Mouse (Mus musculus) spleen, adult 2 months (tissue): Measurements from ENCODE around the gene Anapc11.

Experiments
- CTCF ChIP-seq: fragments of 200-500 bp; IDR thresholded peaks from 2 replicates; pipeline ENCODE4 v1.5.1; 2011; ENCODE audit warnings: mild to moderate bottlenecking, inconsistent platforms; ENCODE audit not compliant: insufficient read depth, insufficient read length, insufficient replicate concordance; ENCODE audit errors: extremely low read depth
- POLR2A ChIP-seq: fragments of 200-500 bp; IDR thresholded peaks from 2 replicates; pipeline ENCODE4 v1.6.1; 2011; ENCODE audit warnings: low read depth, low read length, inconsistent platforms

DNA sequence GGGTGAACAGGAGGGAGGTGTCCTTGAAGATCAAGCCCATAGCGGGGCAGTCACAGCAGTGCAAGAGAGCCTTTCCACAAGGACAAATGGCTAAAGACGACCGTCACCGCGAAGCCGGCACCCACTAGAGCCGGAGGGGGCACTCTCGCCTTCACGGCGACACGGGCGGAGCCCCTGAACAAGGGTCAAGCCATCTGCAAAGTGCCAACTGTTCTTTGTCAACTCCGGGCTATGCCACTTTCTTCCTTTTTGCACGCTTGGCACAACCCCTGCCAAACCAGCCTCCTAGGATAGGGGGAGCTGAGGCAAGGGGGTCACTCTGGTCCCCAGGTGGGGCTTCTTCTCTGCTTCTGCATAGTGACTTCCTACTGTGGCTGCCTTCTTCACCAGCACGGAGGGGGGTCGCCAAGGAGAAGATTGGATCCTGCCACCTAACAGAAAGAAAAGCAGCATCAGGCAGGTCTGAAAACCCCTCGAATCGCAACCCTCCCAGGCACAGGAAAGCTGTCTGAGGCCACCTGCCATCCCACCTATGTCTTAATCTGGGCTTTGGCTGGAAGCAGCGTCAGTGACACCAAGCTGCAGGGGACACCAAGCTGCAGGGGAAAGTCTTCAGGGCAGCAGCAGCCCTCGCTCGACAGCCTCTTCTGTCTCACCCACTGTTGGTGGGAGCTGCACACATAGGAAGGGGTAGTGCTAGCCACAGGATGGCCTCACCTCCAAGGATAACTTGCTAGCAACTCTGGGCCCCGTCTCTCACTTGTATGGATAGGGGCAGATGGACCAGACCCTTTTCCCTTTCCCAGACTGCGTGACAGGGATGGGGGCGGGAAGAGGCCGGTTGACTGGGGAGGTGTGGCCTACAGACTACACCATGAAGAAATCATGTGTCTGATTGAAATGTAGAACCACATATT lies 20.7 kb downstream of the Anapc11 start:
- TF ChIP-seq CTCF (no peak), POLR2A (no peak)
